In the genomic region with DNA sequence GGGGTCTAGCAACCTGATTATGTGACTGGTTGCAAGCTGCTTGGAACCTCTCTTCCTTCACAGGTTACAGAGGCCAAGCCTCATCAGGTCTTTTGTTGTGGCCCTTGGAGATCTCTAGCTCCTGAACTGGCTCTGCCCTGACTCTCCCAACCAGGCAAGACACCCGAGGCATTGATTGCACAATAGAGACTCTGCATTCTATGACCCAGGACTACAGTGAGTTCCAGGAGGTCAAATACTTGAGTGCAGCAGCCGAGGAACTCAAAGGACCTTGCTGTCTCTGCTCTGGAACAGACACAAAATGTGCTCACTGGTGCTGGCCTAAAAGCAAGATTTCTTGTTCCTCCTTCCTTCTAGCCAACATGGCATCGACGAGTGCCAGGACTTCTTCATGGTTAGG, we compare ENCODE assay signal across 27 mouse cellular contexts. TPM values are rescaled to one million over a fixed set of nuclear protein-coding genes. Genes with fewer than 3 reads are reported as not detected.
DNase-seq lines count a peak whose midpoint lies in the region; ATAC-seq lines count a peak whose summit lies in the region.
"Had no signal": no experiment of that assay in that cellular context is flagged by ENCODE, and none has a peak within 500 bp of the region (broad histone marks: within the 10 kb centered on the region; RNA-seq: fewer than 3 reads in every experiment).

No protein-coding gene starts in this region.

- H3K4me2 ChIP-seq in kidney, embryonic 16.5 days (replicated peaks; ENCODE audit: low read depth, low read length): no peak overlapping the region
- no peak overlapping the region for H3K4me2 ChIP-seq in midbrain, embryonic 11.5 days
- H3K4me2 ChIP-seq: forebrain, embryonic 13.5 days; heart, embryonic 12.5 days; hindbrain, embryonic 15.5 days had no signal

- no peaks in the 10 kb centered on the region for H3K36me3 ChIP-seq in kidney, embryonic 16.5 days (ENCODE audit: insufficient read depth, low read length)
- H3K36me3 ChIP-seq in midbrain, embryonic 11.5 days (ENCODE audit: control insufficient read depth, insufficient read depth, low read length): no peaks in the 10 kb centered on the region
- H3K36me3 ChIP-seq: embryonic facial prominence, embryonic 10.5 days; heart, embryonic 12.5 days; hindbrain, embryonic 15.5 days had no signal

- ATAC-seq in kidney, embryonic 16.5 days (ENCODE audit: low FRiP score, low TSS enrichment): no peak
- ATAC-seq in midbrain, embryonic 11.5 days (ENCODE audit: low FRiP score): no peak
- ATAC-seq: activated CD4-positive, CD25-positive, alpha-beta regulatory T cell, adult 4 months; forebrain, embryonic 13.5 days; forebrain, postnatal 0 days; Patski had no signal

- no peak overlapping the region for H3K27ac ChIP-seq in kidney, embryonic 16.5 days (ENCODE audit: low read length)
- H3K27ac ChIP-seq in midbrain, embryonic 11.5 days (ENCODE audit: low read depth, low read length): no peak overlapping the region
- H3K27ac ChIP-seq: embryonic facial prominence, embryonic 10.5 days; forebrain, embryonic 13.5 days; hindbrain, embryonic 15.5 days had no signal

- no peaks in the 10 kb centered on the region; the same call in 1 of the 2 replicates for H3K9me3 ChIP-seq in kidney, embryonic 16.5 days (ENCODE audit: low read length)
- H3K9me3 ChIP-seq in midbrain, embryonic 11.5 days (ENCODE audit: control insufficient read depth, low read length): no peaks in the 10 kb centered on the region
- H3K9me3 ChIP-seq: embryonic facial prominence, embryonic 10.5 days; forebrain, embryonic 13.5 days; heart, embryonic 12.5 days; hindbrain, embryonic 15.5 days had no signal

- 56% methylated on average over 4 of the region's 4 CpGs for WGBS in kidney, embryonic 16.5 days
- 73% methylated on average over 4 of the region's 4 CpGs for WGBS in midbrain, embryonic 11.5 days

- DNase-seq in adrenal gland, adult (ENCODE audit: inconsistent age in 2 of 2, low spot score in 1 of 2): peak; percentile 32 to 60
- no peak for DNase-seq in adrenal gland, postnatal 10 days
- DNase-seq in kidney, postnatal 36 days: peak; percentile 4 to 6
- peak; percentile 21 for DNase-seq in lung, postnatal 36 days
- DNase-seq in lung, postnatal 4 days: no peak
- DNase-seq in midbrain, embryonic 11.5 days (ENCODE audit: low spot score, missing footprints): no peak
- DNase-seq: adrenal gland, postnatal 25 days; cerebellum, adult 2 months; cerebellum, postnatal 10 days; forebrain, postnatal 0 days; gastrocnemius, postnatal 14 days; heart, postnatal 36 days had no signal

- no peak overlapping the region for H3K4me3 ChIP-seq in kidney, embryonic 16.5 days (ENCODE audit: low read length)
- no peak overlapping the region for H3K4me3 ChIP-seq in midbrain, embryonic 11.5 days (ENCODE audit: low read depth, low read length)
- H3K4me3 ChIP-seq: embryonic facial prominence, embryonic 10.5 days; forebrain, embryonic 13.5 days; heart, embryonic 12.5 days; hindbrain, embryonic 15.5 days had no signal

- no peaks in the 10 kb centered on the region for H3K27me3 ChIP-seq in kidney, embryonic 16.5 days (ENCODE audit: insufficient read depth, low read length)
- no peaks in the 10 kb centered on the region for H3K27me3 ChIP-seq in midbrain, embryonic 11.5 days (ENCODE audit: control insufficient read depth, insufficient read depth, low read length)
- H3K27me3 ChIP-seq: forebrain, embryonic 13.5 days; hindbrain, embryonic 15.5 days; Patski had no signal

- no peaks in the 10 kb centered on the region for H3K4me1 ChIP-seq in kidney, embryonic 16.5 days (ENCODE audit: insufficient read depth, low read length)
- H3K4me1 ChIP-seq in midbrain, embryonic 11.5 days (ENCODE audit: control insufficient read depth, insufficient read depth, low read length): no peaks in the 10 kb centered on the region
- H3K4me1 ChIP-seq: embryonic facial prominence, embryonic 10.5 days; forebrain, embryonic 13.5 days; heart, embryonic 12.5 days; hindbrain, embryonic 15.5 days had no signal

- H3K9ac ChIP-seq in kidney, embryonic 16.5 days (replicated peaks; ENCODE audit: low read length): no peak overlapping the region
- H3K9ac ChIP-seq in midbrain, embryonic 11.5 days (ENCODE audit: low read length): no peak overlapping the region
- H3K9ac ChIP-seq: forebrain, embryonic 13.5 days; forebrain, postnatal 0 days; heart, embryonic 12.5 days; hindbrain, embryonic 15.5 days had no signal

RNA-seq across cellular contexts. Expression of a gene that starts 3.5 kb away (rescaled TPM):
- not detected for total RNA-seq in adrenal gland, postnatal 10 days (2021)
- polyA plus RNA-seq in kidney, embryonic 16.5 days (2015; fragmentation: Nextera tagmentation; extraction: Ambion mirVana): not detected in 2 replicates
- not detected in 2 replicates for polyA plus RNA-seq in midbrain, embryonic 11.5 days (2014; fragmentation: Nextera tagmentation; extraction: Ambion mirVana)
- total RNA-seq: adrenal gland, postnatal 25 days; forebrain, postnatal 0 days; gastrocnemius, adult 18-20 months; gastrocnemius, postnatal 14 days; heart, adult 8-10 months; heart, postnatal 36 days; MEL had no signal
- polyA plus RNA-seq: activated CD4-positive, CD25-positive, alpha-beta regulatory T cell, adult 4 months; C2C12; cerebellum, adult 2 months; embryonic facial prominence, embryonic 10.5 days; embryonic facial prominence, embryonic 14.5 days; forebrain, embryonic 13.5 days; forebrain, postnatal 0 days; heart, embryonic 12.5 days; heart, embryonic 16.5 days; hindbrain, embryonic 11.5 days; hindbrain, embryonic 15.5 days; Patski had no signal

RNA-seq across cellular contexts. Expression of a gene that starts 15.2 kb away (rescaled TPM):
- total RNA-seq in adrenal gland, postnatal 10 days (2021): not detected
- polyA plus RNA-seq in kidney, embryonic 16.5 days (2015; fragmentation: Nextera tagmentation; extraction: Ambion mirVana): 0.06 TPM in 1 of 2 replicates, not detected in the other
- not detected in 2 replicates for polyA plus RNA-seq in midbrain, embryonic 11.5 days (2014; fragmentation: Nextera tagmentation; extraction: Ambion mirVana)
- total RNA-seq: adrenal gland, postnatal 25 days; forebrain, postnatal 0 days; gastrocnemius, adult 18-20 months; gastrocnemius, postnatal 14 days; heart, adult 8-10 months; heart, postnatal 36 days; MEL had no signal
- polyA plus RNA-seq: activated CD4-positive, CD25-positive, alpha-beta regulatory T cell, adult 4 months; C2C12; cerebellum, adult 2 months; embryonic facial prominence, embryonic 10.5 days; embryonic facial prominence, embryonic 14.5 days; forebrain, embryonic 13.5 days; forebrain, postnatal 0 days; gonadal fat pad, adult 2 months; heart, embryonic 12.5 days; hindbrain, embryonic 11.5 days; hindbrain, embryonic 15.5 days had no signal

RNA-seq across cellular contexts. Expression of a gene that starts 38.6 kb away (rescaled TPM):
- not detected for total RNA-seq in adrenal gland, postnatal 10 days (2021)
- polyA plus RNA-seq in kidney, embryonic 16.5 days (2015; fragmentation: Nextera tagmentation; extraction: Ambion mirVana): not detected in 2 replicates
- not detected in 2 replicates for polyA plus RNA-seq in midbrain, embryonic 11.5 days (2014; fragmentation: Nextera tagmentation; extraction: Ambion mirVana)
- total RNA-seq: adrenal gland, postnatal 25 days; forebrain, postnatal 0 days; gastrocnemius, adult 18-20 months; gastrocnemius, postnatal 14 days; heart, adult 8-10 months; heart, postnatal 36 days; MEL had no signal
- polyA plus RNA-seq: activated CD4-positive, CD25-positive, alpha-beta regulatory T cell, adult 4 months; C2C12; embryonic facial prominence, embryonic 10.5 days; forebrain, embryonic 13.5 days; forebrain, postnatal 0 days; heart, embryonic 12.5 days; heart, embryonic 16.5 days; hindbrain, embryonic 11.5 days; hindbrain, embryonic 15.5 days had no signal

Comparison
In these comparisons a context has a peak if more than half of its experiments do, and no peak if none do; other contexts are left out.
1. DNase-seq: peak in adrenal gland, adult (2 of 2), kidney, postnatal 36 days (2 of 2) and lung, postnatal 36 days (single experiment); none in adrenal gland, postnatal 10 days (single experiment), lung, postnatal 4 days (0 of 2) and midbrain, embryonic 11.5 days (single experiment).